Mouse (Mus musculus) embryo, embryonic 9.5 days (tissue): ENCODE measurements around the gene Asap2.

Experiments used
- DNase-seq: peaks from one replicate; pipeline ENCODE4 v3.0.0-alpha.2; 2017; ENCODE audit errors: extremely low spot score

The Asap2 gene

GRCm38 (mm10) chr12:21166884-21167575 is 176.8 kb downstream of the Asap2 start:
- no peak for DNase-seq

DNA sequence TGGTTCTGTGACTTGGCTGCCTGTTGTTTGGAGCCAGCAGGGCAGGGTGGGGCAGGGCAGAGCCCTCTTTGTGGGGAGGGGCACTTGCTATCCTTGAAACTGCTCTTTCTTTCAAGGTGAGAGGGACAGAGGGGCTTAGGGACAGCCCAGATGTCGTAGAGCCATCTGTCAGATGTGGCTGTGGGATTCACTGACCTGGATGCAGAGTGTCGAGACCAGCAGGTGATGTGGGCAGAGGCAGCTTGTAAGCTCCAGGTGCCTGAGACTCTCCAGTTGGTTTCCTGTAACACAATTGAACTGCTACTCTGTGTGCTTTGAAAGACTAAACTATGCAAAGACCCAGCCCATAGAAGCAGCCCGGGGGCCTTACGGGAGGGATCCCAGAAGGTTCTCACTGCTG is 177.5 kb downstream of the Asap2 start:
- no peak for DNase-seq

GRCm38 (mm10) chr12:21168149-21168548 is 177.9 kb downstream of the Asap2 start:
- no peak for DNase-seq

- no peak for DNase-seq
Observed at GRCm38 (mm10) chr12:21171776-21172490, 181.7 kb downstream of the Asap2 start.

- DNase-seq: no peak
Observed at GRCm38 (mm10) chr12:21173847-21174412, 183.7 kb downstream of the Asap2 start.

DNA sequence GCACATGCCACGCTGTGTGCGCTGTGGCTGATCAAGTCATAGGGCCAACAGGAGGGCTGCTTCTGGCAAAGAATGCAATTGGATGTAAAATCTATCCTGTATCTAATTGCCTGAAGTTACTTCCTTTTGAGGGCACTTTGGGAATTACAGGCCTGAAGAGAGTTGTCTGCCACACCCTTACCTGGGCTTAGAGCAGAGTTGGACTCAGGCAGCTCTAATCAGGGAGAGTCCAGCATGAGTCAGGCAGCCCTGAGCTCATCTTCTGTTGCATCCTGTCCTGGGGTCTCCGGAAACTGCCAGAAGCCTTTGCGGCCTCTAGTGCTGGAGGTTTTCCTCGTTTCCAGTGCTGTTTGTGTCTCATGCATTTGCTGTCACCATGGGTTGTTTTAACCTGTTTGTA is 186.1 kb downstream of the Asap2 start:
- DNase-seq: no peak

- DNase-seq: no peak
Observed at GRCm38 (mm10) chr12:21177123-21177698, 187.0 kb downstream of the Asap2 start.

DNA sequence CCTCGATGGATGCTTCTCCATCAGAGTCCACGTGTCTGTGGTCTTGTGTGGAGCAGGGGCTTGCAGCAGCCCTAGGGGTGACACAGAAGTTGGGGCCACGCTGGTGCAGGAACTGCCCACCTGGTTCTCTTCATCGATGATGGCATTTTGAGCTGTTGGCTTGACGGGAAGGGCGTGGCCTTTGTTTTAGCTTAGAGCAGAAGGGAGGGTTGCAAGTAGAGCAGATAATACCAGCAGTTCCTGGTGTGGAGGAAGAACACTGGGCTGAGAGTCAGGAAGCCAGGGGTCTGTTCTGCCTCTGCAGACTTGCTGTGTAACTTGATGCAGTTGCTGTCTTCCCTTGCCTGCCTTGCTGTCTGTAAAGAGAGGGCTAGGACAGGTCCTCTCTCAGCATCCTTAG is 189.8 kb downstream of the Asap2 start:
- DNase-seq: no peak

GRCm38 (mm10) chr12:21182786-21183185 is 192.5 kb downstream of the Asap2 start:
- no peak for DNase-seq

- DNase-seq: no peak
Observed at GRCm38 (mm10) chr12:21183321-21183720, 193.1 kb downstream of the Asap2 start.

- no peak for DNase-seq
Observed at GRCm38 (mm10) chr12:21186145-21186544, 195.9 kb downstream of the Asap2 start.

DNA sequence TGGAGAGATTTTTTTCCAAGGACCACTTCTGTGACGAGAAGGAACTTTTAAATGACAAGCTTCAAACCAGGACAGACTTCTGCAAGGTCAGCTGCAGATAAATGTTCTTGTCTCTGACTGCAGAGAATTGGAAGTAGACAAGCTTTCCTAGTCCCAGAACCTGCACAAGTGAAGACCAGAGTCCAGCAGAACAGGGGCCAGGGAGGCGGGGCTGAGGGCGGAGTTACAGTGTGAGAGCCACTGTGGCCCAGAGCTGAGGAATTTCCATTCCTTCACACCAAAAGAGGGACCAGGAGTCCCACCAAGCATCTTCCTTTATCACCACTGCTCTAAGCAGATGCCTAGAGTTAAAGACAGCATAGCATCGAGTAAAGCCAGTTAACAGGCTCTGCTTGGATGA is 198.6 kb downstream of the Asap2 start:
- no peak for DNase-seq

GRCm38 (mm10) chr12:21191546-21191945 is 201.3 kb downstream of the Asap2 start:
- DNase-seq: no peak

GRCm38 (mm10) chr12:21195497-21195896 is 205.2 kb downstream of the Asap2 start:
- no peak for DNase-seq

GRCm38 (mm10) chr12:21196420-21196819 is 206.2 kb downstream of the Asap2 start:
- no peak for DNase-seq

DNA sequence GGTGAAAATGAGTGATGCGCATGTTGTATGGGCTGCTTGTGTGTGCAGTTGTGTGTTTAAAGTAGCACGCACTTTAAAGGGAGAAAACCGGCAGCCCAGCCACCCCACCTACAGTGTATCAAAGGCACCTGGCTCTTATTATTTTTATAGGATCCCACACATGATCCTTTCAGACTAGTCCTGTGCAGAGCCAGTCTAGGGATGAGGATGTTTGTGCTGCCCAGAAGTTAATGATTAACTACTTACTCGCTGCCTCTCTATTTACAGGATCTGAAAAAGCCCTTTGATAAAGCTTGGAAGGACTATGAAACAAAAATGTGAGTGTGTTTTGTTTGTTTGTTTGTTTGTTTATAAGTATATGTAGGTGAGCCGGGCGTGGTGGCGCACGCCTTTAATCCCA is 210.4 kb downstream of the Asap2 start:
- no peak for DNase-seq

DNA sequence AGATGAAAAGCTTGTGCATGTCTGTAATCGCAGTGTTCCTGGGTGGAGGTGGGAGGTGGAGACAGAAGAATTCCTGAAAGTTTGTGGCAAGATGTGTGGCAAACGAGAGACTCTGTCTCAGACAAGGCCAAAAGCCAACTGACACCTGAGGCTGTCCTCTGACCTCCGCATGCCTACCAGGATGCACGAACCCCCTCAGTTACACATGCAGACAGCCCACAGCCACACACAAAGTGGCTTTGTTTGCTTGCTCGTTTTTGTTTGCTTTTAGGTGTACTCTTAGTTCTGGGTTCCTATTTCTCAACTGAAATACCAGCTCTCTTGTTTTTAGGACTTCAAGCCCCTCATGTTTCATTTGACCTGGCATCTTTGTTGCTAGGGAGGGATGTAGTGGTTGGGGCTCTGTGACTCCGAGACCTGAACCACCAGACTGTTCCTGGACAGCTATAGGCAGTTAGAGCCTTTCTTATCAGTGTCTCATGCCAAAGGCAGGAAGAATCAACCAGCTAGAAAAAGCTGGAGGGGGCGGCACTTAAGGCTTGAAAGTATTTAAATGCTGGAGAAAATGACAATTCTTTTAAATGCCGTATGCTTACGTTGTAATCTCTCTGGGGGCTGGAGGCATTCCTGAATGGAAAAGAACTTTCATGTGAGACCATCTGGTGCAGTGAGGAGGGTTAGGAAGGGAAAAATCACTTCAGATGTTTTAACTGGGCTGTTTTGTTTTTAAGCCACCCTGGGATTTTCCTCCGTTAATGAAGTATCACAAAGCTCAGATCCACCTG is 211.4 kb downstream of the Asap2 start:
- DNase-seq: no peak

GRCm38 (mm10) chr12:21204701-21205312 is 214.5 kb downstream of the Asap2 start:
- no peak for DNase-seq

GRCm38 (mm10) chr12:21205799-21206198 is 215.5 kb downstream of the Asap2 start:
- no peak for DNase-seq

DNA sequence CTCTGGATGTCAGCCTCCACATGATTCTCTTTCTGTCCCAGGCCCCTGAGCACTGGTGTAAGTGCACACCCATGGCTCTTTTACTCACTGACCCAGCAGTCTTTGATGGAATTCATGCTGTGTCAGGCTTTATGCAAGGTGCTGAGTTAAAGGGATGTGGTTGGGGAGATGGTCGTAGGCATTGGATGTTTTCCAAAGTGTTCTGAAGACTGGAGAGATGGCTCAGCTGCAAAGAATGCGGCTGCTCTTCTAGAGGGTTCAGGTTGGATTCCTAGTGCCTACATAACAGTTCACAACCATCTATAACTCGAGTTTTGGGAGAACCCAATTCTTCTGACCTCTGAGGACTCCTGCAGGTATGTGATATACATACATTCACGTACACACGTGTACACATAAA is 217.2 kb downstream of the Asap2 start:
- no peak for DNase-seq

DNA sequence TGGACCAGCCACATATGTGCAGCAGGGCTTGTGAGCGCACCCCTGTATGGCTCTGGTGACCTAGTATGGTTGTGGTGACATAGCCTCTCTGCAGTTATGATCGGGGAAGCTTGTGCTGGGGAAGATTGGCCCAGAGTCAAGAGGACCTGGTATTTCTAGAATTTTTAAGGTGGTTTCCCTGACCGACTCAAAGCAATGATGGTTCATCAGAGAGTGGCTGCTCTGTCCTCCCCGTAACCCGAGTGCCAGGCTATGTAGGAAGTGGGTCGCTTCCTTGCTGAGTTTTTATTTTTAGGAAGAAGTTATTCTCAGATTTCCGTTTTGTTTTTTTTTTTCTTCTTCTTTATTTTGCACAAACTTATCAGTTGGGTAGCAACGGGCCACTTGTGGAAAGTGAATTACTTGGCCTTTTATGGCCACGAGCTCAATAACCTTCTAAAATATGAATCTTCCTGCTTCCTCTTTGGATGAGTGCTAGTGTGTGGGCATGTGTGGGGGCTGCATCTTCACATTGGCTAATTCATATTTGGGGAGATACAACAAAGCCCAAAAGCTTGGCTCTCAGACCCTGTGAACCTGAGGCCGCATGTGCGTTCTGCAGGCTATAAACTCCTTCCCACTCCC is 218.0 kb downstream of the Asap2 start:
- no peak for DNase-seq
